Mouse (Mus musculus): ENCODE measurements at regions not wholly inside any gene's neighbourhood (a gene's known extent, or its start where the extent isn't known, plus 50 kb on each side); places are given as distances from the start of the nearest gene placed in this dataset.

GRCm38 (mm10) chr16:65312947-65313346, 207.3 kb upstream of the Htr1f start:
- no peak for TF ChIP-seq CHD2 (IDR thresholded peaks at IDR 0.05; ENCODE audit: low read depth, low read length)
- TF ChIP-seq HCFC1 (IDR thresholded peaks at IDR 0.05; ENCODE audit: borderline replicate concordance, insufficient read depth, low read length): no peak
- no peak for TF ChIP-seq ZC3H11A (IDR thresholded peaks at IDR 0.05; ENCODE audit: borderline replicate concordance, low read depth, low read length)

All from ES-E14 (cell line).